8 mouse cellular contexts compared by ENCODE assay signal in the genomic region with DNA sequence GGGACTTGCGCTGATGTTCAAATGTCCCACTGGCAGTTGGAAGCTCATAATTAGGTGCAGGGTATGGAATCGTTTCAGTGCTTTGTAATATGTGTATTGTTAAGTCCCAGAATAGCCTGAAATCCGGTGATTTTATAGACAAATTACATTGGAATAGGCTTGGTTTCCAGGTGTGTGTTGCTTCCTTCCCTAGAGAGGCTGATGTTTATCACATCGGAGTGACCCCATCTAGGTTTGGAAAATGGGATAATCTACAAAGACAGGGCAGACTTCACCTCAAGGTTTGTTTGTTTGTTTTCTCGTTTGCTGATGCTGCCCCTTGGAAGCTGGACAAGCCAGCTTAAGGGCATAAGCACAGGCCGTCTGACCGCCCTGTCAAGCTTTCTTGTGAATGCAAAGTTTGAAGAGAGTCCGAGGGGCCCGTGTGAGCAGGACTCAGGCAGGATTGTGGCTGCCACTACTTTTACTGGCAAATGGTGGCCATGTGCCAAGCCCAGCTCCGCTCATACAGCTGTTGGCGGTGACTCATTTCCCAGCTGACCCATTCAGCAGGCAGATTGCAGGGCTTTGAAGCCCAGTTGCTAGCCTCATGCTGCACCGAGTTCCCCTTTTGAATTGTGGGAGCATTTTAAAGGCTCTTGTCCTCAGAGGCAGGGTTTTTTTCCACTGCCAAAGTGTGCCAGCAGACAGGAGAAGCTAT.
DNase-seq lines count a peak whose midpoint lies in the region; ATAC-seq and TF ChIP-seq lines count a peak whose summit lies in the region.

No protein-coding gene starts in this region.

- no peaks in the 10 kb centered on the region for H3K36me3 ChIP-seq in embryonic facial prominence, embryonic 14.5 days (ENCODE audit: control insufficient read depth, insufficient read depth, low read length)
- H3K36me3 ChIP-seq in heart, postnatal 0 days (replicated peaks; ENCODE audit: control insufficient read depth, insufficient read depth, low read length): no peaks in the 10 kb centered on the region
- H3K36me3 ChIP-seq in stomach, embryonic 16.5 days (ENCODE audit: control insufficient read depth, insufficient read depth, low read length): no peaks in the 10 kb centered on the region

- peaks cover 11% of the 10 kb centered on the region; the same call in 1 of the 2 replicates for H3K4me1 ChIP-seq in embryonic facial prominence, embryonic 14.5 days (ENCODE audit: control insufficient read depth, insufficient read depth, low read length)
- 0 out of 2 replicates have a peak, but pooled peaks cover 9% of the 10 kb centered on the region for H3K4me1 ChIP-seq in heart, postnatal 0 days (ENCODE audit: control insufficient read depth, insufficient read depth)
- peaks cover 10% of the 10 kb centered on the region for H3K4me1 ChIP-seq in stomach, embryonic 16.5 days (ENCODE audit: control insufficient read depth, insufficient read depth, low read length)

- no peak for TF ChIP-seq CTCF in Patski (IDR thresholded peaks at IDR 0.05)
- TF ChIP-seq CTCF in heart, postnatal 0 days (IDR thresholded peaks at IDR 0.05; ENCODE audit: low read depth): no peak

- CTCF ChIA-PET in Patski (lab: Charles Lee): interaction anchor here (0.6 to 1.9 kb wide), 3 partner anchors 11 to 269 kb away, joined by 3 to 6 read pairs (median 3); no protein-coding TSS in a partner anchor

- H3K27me3 ChIP-seq in Patski: no peaks in the 10 kb centered on the region
- no peaks in the 10 kb centered on the region for H3K27me3 ChIP-seq in embryonic facial prominence, embryonic 14.5 days (replicated peaks; ENCODE audit: control insufficient read depth, insufficient read depth, low read length)
- H3K27me3 ChIP-seq in heart, postnatal 0 days (ENCODE audit: control insufficient read depth, insufficient read depth, low read length): no peaks in the 10 kb centered on the region
- H3K27me3 ChIP-seq in stomach, embryonic 16.5 days (ENCODE audit: control insufficient read depth, insufficient read depth, low read length): no peaks in the 10 kb centered on the region

- 51% methylated on average over 12 of the region's 12 CpGs for WGBS in embryonic facial prominence, embryonic 14.5 days
- WGBS in heart, postnatal 0 days: 45% methylated on average over 12 of the region's 12 CpGs
- WGBS in stomach, embryonic 16.5 days: 57% methylated on average over 12 of the region's 12 CpGs

- in situ Hi-C loops in Patski (cut with MboI; ENCODE audit: low pct_unique_long_range_greater_than_20kb): no loop called here

- no peak for TF ChIP-seq EP300 in heart, postnatal 0 days (IDR thresholded peaks at IDR 0.05; ENCODE audit: low read depth)

- no peaks in the 10 kb centered on the region for H3K9me3 ChIP-seq in embryonic facial prominence, embryonic 14.5 days (ENCODE audit: control insufficient read depth, low read length)
- no peaks in the 10 kb centered on the region for H3K9me3 ChIP-seq in heart, postnatal 0 days (replicated peaks; ENCODE audit: control insufficient read depth, low read length)
- no peaks in the 10 kb centered on the region for H3K9me3 ChIP-seq in stomach, embryonic 16.5 days (replicated peaks; ENCODE audit: control insufficient read depth, low read length)

- POLR2A ChIA-PET in Patski (lab: Charles Lee): no interaction called here

- no peak overlapping the region for H3K9ac ChIP-seq in embryonic facial prominence, embryonic 14.5 days (ENCODE audit: low read depth, low read length)
- no peak overlapping the region for H3K9ac ChIP-seq in heart, postnatal 0 days (replicated peaks; ENCODE audit: low read depth, low read length)
- H3K9ac ChIP-seq in stomach, embryonic 16.5 days (ENCODE audit: low read length): no peak overlapping the region

- H3K4me3 ChIP-seq in embryonic facial prominence, embryonic 14.5 days (ENCODE audit: low read depth, low read length): no peak overlapping the region
- no peak overlapping the region for H3K4me3 ChIP-seq in heart, postnatal 0 days (ENCODE audit: low read depth, low read length)
- H3K4me3 ChIP-seq in stomach, embryonic 16.5 days (replicated peaks; ENCODE audit: low read length): no peak overlapping the region

- DNase-seq in 3T3-L1 (ENCODE audit: low read depth, low spot score) (peak; percentile 97), Patski (ENCODE audit: low read depth, low spot score) (peak; percentile 78)
- peak; percentile 92 for DNase-seq in embryonic facial prominence, embryonic 14.5 days (ENCODE audit: low spot score)
- peak; percentile 77 for DNase-seq in heart, postnatal 0 days (ENCODE audit: low spot score)
- DNase-seq in layer of hippocampus, postnatal 14 days (ENCODE audit: low spot score in 2 of 2): peak; percentile 55 to 69
- peak; percentile 80 to 86 for DNase-seq in lung, postnatal 4 days
- no peak for DNase-seq in T-cell, adult 2 months (ENCODE audit: low spot score)

- peak; percentile 93 for ATAC-seq in Patski
- peak; percentile 74; the same call in 1 of the 2 replicates for ATAC-seq in embryonic facial prominence, embryonic 14.5 days (ENCODE audit: low read depth)
- ATAC-seq in heart, postnatal 0 days (ENCODE audit: insufficient read depth, low read depth): peak; percentile 68
- ATAC-seq in stomach, embryonic 16.5 days (ENCODE audit: insufficient read depth, low FRiP score): peak; percentile 74

- H3K4me2 ChIP-seq in embryonic facial prominence, embryonic 14.5 days (ENCODE audit: low read depth, low read length): no peak overlapping the region
- no peak overlapping the region for H3K4me2 ChIP-seq in heart, postnatal 0 days (ENCODE audit: low read depth, low read length)
- no peak overlapping the region for H3K4me2 ChIP-seq in stomach, embryonic 16.5 days (ENCODE audit: low read depth, low read length)

- H3K27ac ChIP-seq in embryonic facial prominence, embryonic 14.5 days (replicated peaks; ENCODE audit: low read depth, low read length): peak overlapping the region; percentile 52; the same call in 1 of the 2 replicates
- peak overlapping the region; percentile 17; the same call in 1 of the 2 replicates for H3K27ac ChIP-seq in heart, postnatal 0 days (ENCODE audit: low read depth)
- H3K27ac ChIP-seq in stomach, embryonic 16.5 days (ENCODE audit: low read length): no peak overlapping the region
